Mouse (Mus musculus): ENCODE measurements around the gene Parvg. TPM values are rescaled to one million over a fixed set of nuclear protein-coding genes. Genes with fewer than 3 reads are reported as not detected.

The Parvg gene
- polyA plus RNA-seq, 1 experiment from 2014 or later: 5.9 TPM

GRCm38 (mm10) chr15:84351915-84352844 lies 28.4 kb downstream of the Parvg start:
- no peaks in the 10 kb centered on the region for H3K9me3 ChIP-seq (ENCODE audit: control insufficient read depth, low read length)
- H3K4me2 ChIP-seq: no peak overlapping the region
- no peak overlapping the region for H3K9ac ChIP-seq (ENCODE audit: low read depth, low read length)
- H3K36me3 ChIP-seq (ENCODE audit: control insufficient read depth, insufficient read depth, low read length): no peaks in the 10 kb centered on the region
- 72% methylated on average over 21 of the region's 21 CpGs for WGBS
- H3K27me3 ChIP-seq (replicated peaks; ENCODE audit: control insufficient read depth, insufficient read depth, low read length): no peaks in the 10 kb centered on the region
- ATAC-seq (replicated peaks; ENCODE audit: low FRiP score) (no peak), DNase-seq (ENCODE audit: low spot score) (no peak)
- no peak overlapping the region for H3K4me3 ChIP-seq (ENCODE audit: low read depth, low read length)
- no peak overlapping the region for H3K27ac ChIP-seq (ENCODE audit: low read depth, low read length)
- H3K4me1 ChIP-seq (replicated peaks; ENCODE audit: control insufficient read depth, insufficient read depth, low read length): peaks cover 3% of the 10 kb centered on the region; the same call in 1 of the 2 replicates

- Histone ChIP-seq H3K27me3 (replicated peaks; ENCODE audit: control insufficient read depth, insufficient read depth, low read length) (no peaks in the 10 kb centered on the region), H3K9me3 (ENCODE audit: control insufficient read depth, low read length) (no peaks in the 10 kb centered on the region), H3K27ac (ENCODE audit: low read depth, low read length) (no peak overlapping the region), H3K4me2 (no peak overlapping the region), H3K9ac (ENCODE audit: low read depth, low read length) (no peak overlapping the region), H3K4me1 (replicated peaks; ENCODE audit: control insufficient read depth, insufficient read depth, low read length) (peaks cover 3% of the 10 kb centered on the region; the same call in 1 of the 2 replicates), H3K4me3 (ENCODE audit: low read depth, low read length) (no peak overlapping the region), H3K36me3 (ENCODE audit: control insufficient read depth, insufficient read depth, low read length) (no peaks in the 10 kb centered on the region)
- DNase-seq (ENCODE audit: low spot score) (no peak), ATAC-seq (replicated peaks; ENCODE audit: low FRiP score) (no peak)
- 56% methylated on average over 5 of the region's 5 CpGs for WGBS
Measured at GRCm38 (mm10) chr15:84355081-84355480, 31.3 kb downstream of the Parvg start.

- Histone ChIP-seq H3K4me1 (replicated peaks; ENCODE audit: control insufficient read depth, insufficient read depth, low read length) (no peaks in the 10 kb centered on the region), H3K27me3 (replicated peaks; ENCODE audit: control insufficient read depth, insufficient read depth, low read length) (no peaks in the 10 kb centered on the region), H3K9me3 (ENCODE audit: control insufficient read depth, low read length) (0 out of 2 replicates have a peak, but pooled peaks cover 3% of the 10 kb centered on the region), H3K4me3 (ENCODE audit: low read depth, low read length) (no peak overlapping the region), H3K4me2 (no peak overlapping the region), H3K36me3 (ENCODE audit: control insufficient read depth, insufficient read depth, low read length) (no peaks in the 10 kb centered on the region), H3K27ac (ENCODE audit: low read depth, low read length) (no peak overlapping the region), H3K9ac (ENCODE audit: low read depth, low read length) (no peak overlapping the region)
- DNase-seq (ENCODE audit: low spot score): no peak
- WGBS: 80% methylated on average over 3 of the region's 3 CpGs
- no peak for ATAC-seq (replicated peaks; ENCODE audit: low FRiP score)
Measured at GRCm38 (mm10) chr15:84364746-84365145, 40.9 kb downstream of the Parvg start.

- no peak overlapping the region for H3K4me2 ChIP-seq
- no peak overlapping the region for H3K4me3 ChIP-seq (ENCODE audit: low read depth, low read length)
- no peak overlapping the region for H3K27ac ChIP-seq (ENCODE audit: low read depth, low read length)
- DNase-seq (ENCODE audit: low spot score) (no peak), ATAC-seq (replicated peaks; ENCODE audit: low FRiP score) (no peak)
- WGBS: 75% methylated on average over 17 of the region's 17 CpGs
- H3K27me3 ChIP-seq (replicated peaks; ENCODE audit: control insufficient read depth, insufficient read depth, low read length): no peaks in the 10 kb centered on the region
- H3K9me3 ChIP-seq (ENCODE audit: control insufficient read depth, low read length): 0 out of 2 replicates have a peak, but pooled peaks cover 3% of the 10 kb centered on the region
- H3K9ac ChIP-seq (ENCODE audit: low read depth, low read length): no peak overlapping the region
- H3K36me3 ChIP-seq (ENCODE audit: control insufficient read depth, insufficient read depth, low read length): no peaks in the 10 kb centered on the region
- no peaks in the 10 kb centered on the region for H3K4me1 ChIP-seq (replicated peaks; ENCODE audit: control insufficient read depth, insufficient read depth, low read length)
Measured at GRCm38 (mm10) chr15:84365675-84366381, 42.0 kb downstream of the Parvg start.

GRCm38 (mm10) chr15:84366574-84366989 lies 42.8 kb downstream of the Parvg start:
- Histone ChIP-seq H3K4me3 (ENCODE audit: low read depth, low read length) (no peak overlapping the region), H3K4me2 (no peak overlapping the region), H3K36me3 (ENCODE audit: control insufficient read depth, insufficient read depth, low read length) (no peaks in the 10 kb centered on the region), H3K27me3 (replicated peaks; ENCODE audit: control insufficient read depth, insufficient read depth, low read length) (no peaks in the 10 kb centered on the region), H3K4me1 (replicated peaks; ENCODE audit: control insufficient read depth, insufficient read depth, low read length) (no peaks in the 10 kb centered on the region), H3K9me3 (ENCODE audit: control insufficient read depth, low read length) (0 out of 2 replicates have a peak, but pooled peaks cover 3% of the 10 kb centered on the region), H3K27ac (ENCODE audit: low read depth, low read length) (no peak overlapping the region), H3K9ac (ENCODE audit: low read depth, low read length) (no peak overlapping the region)
- DNase-seq (ENCODE audit: low spot score): no peak
- 78% methylated on average over 10 of the region's 10 CpGs for WGBS
- no peak for ATAC-seq (replicated peaks; ENCODE audit: low FRiP score)

- Histone ChIP-seq H3K27me3 (replicated peaks; ENCODE audit: control insufficient read depth, insufficient read depth, low read length) (no peaks in the 10 kb centered on the region), H3K36me3 (ENCODE audit: control insufficient read depth, insufficient read depth, low read length) (no peaks in the 10 kb centered on the region), H3K27ac (ENCODE audit: low read depth, low read length) (no peak overlapping the region), H3K4me2 (no peak overlapping the region), H3K4me1 (replicated peaks; ENCODE audit: control insufficient read depth, insufficient read depth, low read length) (no peaks in the 10 kb centered on the region), H3K4me3 (ENCODE audit: low read depth, low read length) (no peak overlapping the region), H3K9me3 (ENCODE audit: control insufficient read depth, low read length) (0 out of 2 replicates have a peak, but pooled peaks cover 3% of the 10 kb centered on the region), H3K9ac (ENCODE audit: low read depth, low read length) (no peak overlapping the region)
- WGBS: 64% methylated on average over 8 of the region's 8 CpGs
- ATAC-seq (replicated peaks; ENCODE audit: low FRiP score) (no peak), DNase-seq (ENCODE audit: low spot score) (no peak)
Measured at GRCm38 (mm10) chr15:84367402-84367801, 43.6 kb downstream of the Parvg start.

- Histone ChIP-seq H3K4me3 (ENCODE audit: low read depth, low read length) (no peak overlapping the region), H3K4me2 (no peak overlapping the region), H3K4me1 (replicated peaks; ENCODE audit: control insufficient read depth, insufficient read depth, low read length) (no peaks in the 10 kb centered on the region), H3K27me3 (replicated peaks; ENCODE audit: control insufficient read depth, insufficient read depth, low read length) (no peaks in the 10 kb centered on the region), H3K36me3 (ENCODE audit: control insufficient read depth, insufficient read depth, low read length) (no peaks in the 10 kb centered on the region), H3K27ac (ENCODE audit: low read depth, low read length) (no peak overlapping the region), H3K9ac (ENCODE audit: low read depth, low read length) (no peak overlapping the region), H3K9me3 (ENCODE audit: control insufficient read depth, low read length) (peaks cover 6% of the 10 kb centered on the region; the same call in 1 of the 2 replicates)
- 72% methylated on average over 5 of the region's 5 CpGs for WGBS
- DNase-seq (ENCODE audit: low spot score) (no peak), ATAC-seq (replicated peaks; ENCODE audit: low FRiP score) (no peak)
Measured at GRCm38 (mm10) chr15:84372801-84373200, 49.0 kb downstream of the Parvg start.

- DNase-seq (ENCODE audit: low spot score) (no peak), ATAC-seq (replicated peaks; ENCODE audit: low FRiP score) (no peak)
- H3K36me3 ChIP-seq (ENCODE audit: control insufficient read depth, insufficient read depth, low read length): no peaks in the 10 kb centered on the region
- no peak overlapping the region for H3K27ac ChIP-seq (ENCODE audit: low read depth, low read length)
- H3K27me3 ChIP-seq (replicated peaks; ENCODE audit: control insufficient read depth, insufficient read depth, low read length): no peaks in the 10 kb centered on the region
- H3K9me3 ChIP-seq (ENCODE audit: control insufficient read depth, low read length): peaks cover 3% of the 10 kb centered on the region; the same call in 1 of the 2 replicates
- no peak overlapping the region for H3K4me3 ChIP-seq (ENCODE audit: low read depth, low read length)
- H3K9ac ChIP-seq (ENCODE audit: low read depth, low read length): no peak overlapping the region
- 82% methylated on average over 9 of the region's 9 CpGs for WGBS
- H3K4me2 ChIP-seq: no peak overlapping the region
- no peaks in the 10 kb centered on the region for H3K4me1 ChIP-seq (replicated peaks; ENCODE audit: control insufficient read depth, insufficient read depth, low read length)
Measured at GRCm38 (mm10) chr15:84378734-84379133, 54.9 kb downstream of the Parvg start.

All from liver, embryonic 11.5 days (tissue).